Mouse (Mus musculus) urinary bladder, postnatal 14 days (tissue): ENCODE measurements around the gene Ankrd13a.

Experiments
- DNase-seq: peaks from one replicate; pipeline ENCODE4 v3.0.0; 2021; ENCODE audit warnings: low spot score

Ankrd13a gene

GRCm38 (mm10) chr5:114799848-114800247 lies 25.4 kb downstream of the Ankrd13a start:
- peak; percentile 53 for DNase-seq

GRCm38 (mm10) chr5:114801049-114801448 lies 26.6 kb downstream of the Ankrd13a start:
- DNase-seq, result no peak

GRCm38 (mm10) chr5:114801841-114802240 lies 27.4 kb downstream of the Ankrd13a start:
- DNase-seq, result no peak

- no peak for DNase-seq
Observed at GRCm38 (mm10) chr5:114803231-114803630, 28.8 kb downstream of the Ankrd13a start.

- DNase-seq, result no peak
Observed at GRCm38 (mm10) chr5:114804335-114804734, 29.9 kb downstream of the Ankrd13a start.

GRCm38 (mm10) chr5:114804958-114805357 lies 30.5 kb downstream of the Ankrd13a start:
- DNase-seq, result no peak

- no peak for DNase-seq
Observed at GRCm38 (mm10) chr5:114805436-114806350, 31.2 kb downstream of the Ankrd13a start.

GRCm38 (mm10) chr5:114806636-114807035 lies 32.2 kb downstream of the Ankrd13a start:
- DNase-seq, result no peak

- no peak for DNase-seq
Observed at GRCm38 (mm10) chr5:114807063-114807462, 32.6 kb downstream of the Ankrd13a start.

- DNase-seq, result no peak
Observed at GRCm38 (mm10) chr5:114807468-114807867, 33.0 kb downstream of the Ankrd13a start.

- DNase-seq, result no peak
Observed at GRCm38 (mm10) chr5:114807893-114808292, 33.4 kb downstream of the Ankrd13a start.

GRCm38 (mm10) chr5:114808385-114808784 lies 33.9 kb downstream of the Ankrd13a start:
- no peak for DNase-seq

- no peak for DNase-seq
Observed at GRCm38 (mm10) chr5:114809181-114809756, 34.8 kb downstream of the Ankrd13a start.

- no peak for DNase-seq
Observed at GRCm38 (mm10) chr5:114809826-114810225, 35.3 kb downstream of the Ankrd13a start.

GRCm38 (mm10) chr5:114813525-114814181 lies 39.2 kb downstream of the Ankrd13a start:
- DNase-seq, result peak; percentile 88

- DNase-seq, result no peak
Observed at GRCm38 (mm10) chr5:114816599-114816998, 42.1 kb downstream of the Ankrd13a start.

- no peak for DNase-seq
Observed at GRCm38 (mm10) chr5:114818124-114818523, 43.6 kb downstream of the Ankrd13a start.

GRCm38 (mm10) chr5:114822796-114823688 lies 48.6 kb downstream of the Ankrd13a start, which contains the start of gene 1500011B03Rik:
1500011B03Rik (minus strand) TSS chr5:114823468.
- DNase-seq, result peak; percentile 68

GRCm38 (mm10) chr5:114824197-114824596 lies 49.7 kb downstream of the Ankrd13a start:
- peak; percentile 39 for DNase-seq

GRCm38 (mm10) chr5:114825978-114826691 lies 51.7 kb downstream of the Ankrd13a start:
- peak; percentile 85 for DNase-seq

GRCm38 (mm10) chr5:114827427-114827826 lies 53.0 kb downstream of the Ankrd13a start:
- peak; percentile 30 for DNase-seq
